Mouse (Mus musculus): ENCODE data around the gene Olfr287. TPM values are rescaled to one million over a fixed set of nuclear protein-coding genes. Genes with fewer than 3 reads are reported as not detected.
A peak's percentile ranks its signal among the peaks of the same experiment; 100 is the strongest.

Gene Olfr287
- polyA plus RNA-seq, 1 experiment from 2014 or later: not detected

DNA sequence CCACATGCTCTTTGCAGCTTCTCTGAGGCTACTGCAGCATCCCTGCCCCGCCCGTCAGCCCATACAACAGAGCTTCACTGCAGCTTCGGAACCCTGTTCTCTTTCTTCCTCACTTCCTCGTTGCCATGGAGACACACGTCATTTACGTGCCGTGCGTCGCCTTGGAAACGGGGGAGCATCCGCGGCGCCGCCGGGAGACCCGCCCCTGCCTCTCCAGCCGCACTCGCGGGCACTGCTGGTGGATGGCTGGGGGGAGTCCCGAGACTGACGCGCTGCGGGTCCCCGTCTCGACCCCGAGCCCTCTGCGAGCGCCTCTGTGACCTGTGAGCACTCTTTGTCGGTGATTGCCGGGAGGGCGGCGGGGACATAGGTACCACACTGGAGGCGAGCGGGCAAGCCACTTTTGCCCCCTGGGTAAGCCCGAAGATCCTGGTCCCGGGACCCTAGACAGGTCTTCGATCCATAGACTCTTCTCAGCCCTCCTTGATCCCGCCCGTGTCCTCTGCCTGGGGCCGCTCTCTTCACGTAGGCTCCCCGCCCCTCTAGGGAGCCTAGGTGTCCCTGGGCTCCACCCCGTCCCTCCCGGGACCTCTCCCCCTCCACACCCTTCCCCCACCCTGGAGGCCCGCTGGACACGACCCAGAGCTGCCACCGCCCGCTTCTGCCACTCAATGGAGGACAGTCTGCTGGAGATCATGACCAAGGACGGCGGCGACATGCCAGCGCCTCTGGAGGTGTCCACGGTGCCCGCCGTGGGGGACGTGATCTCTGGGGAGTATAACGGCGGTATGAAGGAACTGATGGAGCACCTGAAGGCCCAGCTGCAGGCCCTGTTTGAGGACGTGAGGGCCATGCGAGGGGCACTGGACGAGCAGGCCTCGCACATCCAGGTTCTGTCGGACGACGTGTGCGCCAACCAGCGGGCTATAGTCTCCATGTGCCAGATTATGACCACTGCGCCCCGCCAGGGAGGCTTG is 52.9 kb downstream of the Olfr287 start:
- H3K4me2 ChIP-seq (replicated peaks): peak overlapping the region; percentile 88
- no peaks in the 10 kb centered on the region for H3K9me3 ChIP-seq
- peak overlapping the region; percentile 47 for H3K9ac ChIP-seq
- no peak overlapping the region for H3K27ac ChIP-seq
- peaks cover 12% of the 10 kb centered on the region; the same call in 1 of the 2 replicates for H3K4me1 ChIP-seq
- peaks cover 70% of the 10 kb centered on the region for H3K27me3 ChIP-seq
- H3K4me3 ChIP-seq: peak overlapping the region; percentile 49
- 2% methylated on average over 69 of the region's 69 CpGs for WGBS
- ATAC-seq (ENCODE audit: insufficient number of reproducible peaks, insufficient read depth, low FRiP score, low TSS enrichment): peak; percentile 73
- H3K36me3 ChIP-seq: no peaks in the 10 kb centered on the region

DNA sequence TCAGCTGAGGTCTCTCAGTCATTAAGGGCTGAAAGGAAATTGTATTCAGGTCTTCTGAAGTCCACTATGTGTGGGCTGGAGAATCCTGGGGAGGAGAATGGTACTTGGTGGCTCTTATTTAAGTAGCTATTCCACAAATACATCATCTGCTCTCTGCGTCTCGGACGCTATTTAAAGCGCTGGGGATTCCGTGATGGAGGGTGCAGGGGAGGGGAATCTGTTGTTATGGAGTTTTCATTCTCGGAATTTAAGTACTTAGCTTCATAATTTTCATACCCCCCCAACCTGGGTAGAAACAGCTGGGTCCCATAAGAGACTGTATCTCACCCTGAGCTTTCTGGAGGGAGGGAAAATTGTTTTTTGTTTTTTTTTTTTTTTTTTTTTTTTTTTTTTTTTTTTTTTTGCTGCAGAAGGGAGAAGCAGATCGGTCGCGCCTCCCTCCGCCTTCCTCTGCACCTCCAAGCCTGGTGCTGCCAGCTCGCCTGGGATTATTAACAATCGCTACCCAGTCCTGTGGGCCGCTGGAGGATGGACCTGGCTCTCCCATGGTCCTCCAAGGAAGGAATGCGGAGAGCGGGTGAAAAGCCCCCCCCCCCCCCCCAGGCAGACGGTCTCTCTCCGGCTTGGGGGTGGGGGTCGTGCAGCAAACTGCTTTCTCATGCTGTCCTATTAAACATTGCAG is 53.8 kb downstream of the Olfr287 start, which contains the start of gene Ccdc184:
Gene Ccdc184, plus strand, starts transcription at position 196 of the 682 bp plus-strand sequence.
- H3K4me2 ChIP-seq (replicated peaks): peak within 1 kb of the TSS; percentile 88
- H3K9me3 ChIP-seq: no peaks in the 10 kb centered on the region
- H3K36me3 ChIP-seq: no peaks in the 10 kb centered on the region
- ATAC-seq (ENCODE audit: insufficient number of reproducible peaks, insufficient read depth, low FRiP score, low TSS enrichment): 0 out of 2 replicates have a peak, but pooled peaks have one; percentile 11
- H3K27me3 ChIP-seq: peaks cover 63% of the 10 kb centered on the region
- WGBS: under 1% methylated on average over 18 of the region's 18 CpGs
- H3K27ac ChIP-seq: no peak within 1 kb of the TSS
- H3K4me3 ChIP-seq: peak within 1 kb of the TSS; percentile 49
- H3K4me1 ChIP-seq: peaks cover 12% of the 10 kb centered on the region; the same call in 1 of the 2 replicates
- H3K9ac ChIP-seq: peak within 1 kb of the TSS; percentile 47

DNA sequence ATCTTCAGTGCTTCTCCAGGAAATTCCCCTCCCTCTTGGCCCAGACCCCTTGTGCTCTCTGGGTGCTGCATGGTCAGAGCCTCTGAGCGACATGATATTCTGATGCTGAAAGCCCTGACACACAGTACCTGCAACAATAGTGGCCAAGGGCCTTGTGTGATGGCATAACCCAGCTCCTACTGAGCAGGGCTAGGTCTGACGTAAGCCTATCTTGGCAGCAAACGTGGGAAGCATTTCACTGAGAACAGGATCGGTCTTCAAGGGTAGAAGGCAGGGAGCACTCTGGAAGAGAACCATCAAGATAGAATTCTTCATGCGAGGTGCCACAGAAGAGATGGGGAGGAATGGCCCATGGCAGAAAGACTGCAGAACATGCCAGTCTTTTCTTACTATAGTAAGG is 55.3 kb downstream of the Olfr287 start, which contains the start of gene Asb8:
Gene Asb8, minus strand, starts transcription at position 101 of the 400 bp plus-strand sequence.
- H3K4me1 ChIP-seq: peaks cover 12% of the 10 kb centered on the region; the same call in 1 of the 2 replicates
- no peak within 1 kb of the TSS for H3K4me3 ChIP-seq
- no peak within 1 kb of the TSS for H3K4me2 ChIP-seq (replicated peaks)
- no peaks in the 10 kb centered on the region for H3K36me3 ChIP-seq
- H3K9ac ChIP-seq: no peak within 1 kb of the TSS
- 76% methylated on average over 5 of the region's 5 CpGs for WGBS
- peaks cover 48% of the 10 kb centered on the region for H3K27me3 ChIP-seq
- no peaks in the 10 kb centered on the region for H3K9me3 ChIP-seq
- no peak for ATAC-seq (ENCODE audit: insufficient number of reproducible peaks, insufficient read depth, low FRiP score, low TSS enrichment)
- no peak within 1 kb of the TSS for H3K27ac ChIP-seq

DNA sequence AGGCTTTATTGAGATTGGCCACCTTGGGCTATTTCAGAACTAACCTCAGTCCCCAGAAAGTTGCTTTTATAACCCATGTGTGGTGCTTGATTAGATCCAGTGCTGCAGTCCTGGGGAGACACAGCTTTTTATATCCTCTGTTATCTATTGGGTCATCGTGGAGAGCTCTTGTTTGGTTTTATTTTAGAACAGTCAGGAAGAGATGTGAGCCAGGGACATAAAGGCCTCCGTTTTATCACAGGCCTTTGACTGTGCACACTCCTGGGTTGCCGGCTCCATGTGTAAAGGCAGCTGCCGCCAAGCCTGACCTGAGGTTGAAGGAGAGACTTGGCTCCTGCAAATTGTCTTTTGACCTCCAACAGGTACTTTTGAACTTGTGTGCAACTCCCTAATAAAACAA is 58.3 kb downstream of the Olfr287 start:
- WGBS: 79% methylated on average over 4 of the region's 4 CpGs
- Histone ChIP-seq H3K9ac (no peak overlapping the region), H3K9me3 (no peaks in the 10 kb centered on the region)

DNA sequence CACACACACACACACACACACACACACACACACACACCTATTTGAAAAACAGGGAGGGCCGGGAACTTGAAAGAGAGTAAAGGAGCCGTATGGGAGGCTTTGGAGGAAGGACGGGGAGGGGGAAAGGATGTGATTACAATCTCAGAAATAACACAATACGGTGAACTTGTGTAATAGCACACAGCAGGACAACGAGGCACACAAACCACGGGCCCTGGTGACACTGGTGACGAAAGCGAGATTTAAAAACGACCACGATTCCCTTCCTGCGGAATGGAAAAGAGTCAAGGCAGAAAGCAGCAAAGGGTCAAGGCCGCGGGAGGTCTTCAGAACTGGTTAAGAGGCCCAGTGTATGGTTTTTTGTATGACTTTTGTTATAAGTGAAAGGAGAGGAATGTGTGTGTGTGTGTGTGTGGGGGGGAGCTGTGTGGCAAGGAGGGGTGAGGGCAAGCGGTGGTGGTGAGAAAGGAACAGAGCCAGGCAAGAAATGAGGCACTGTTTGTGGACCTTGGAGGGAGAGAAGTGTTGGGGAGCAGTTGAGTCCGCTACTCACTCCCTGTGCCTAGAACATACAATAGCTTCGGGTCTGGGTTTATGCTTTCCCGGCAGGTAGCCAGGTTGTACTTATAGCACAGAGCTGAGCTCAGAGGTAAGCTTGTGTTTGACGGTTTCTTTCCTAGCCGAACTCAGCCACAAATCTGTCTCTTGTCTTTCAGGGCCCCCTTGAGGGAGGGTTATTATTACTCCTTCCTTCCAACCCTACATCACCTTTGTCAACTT is 59.6 kb downstream of the Olfr287 start:
- ATAC-seq (ENCODE audit: insufficient number of reproducible peaks, insufficient read depth, low FRiP score, low TSS enrichment): no peak
- H3K4me3 ChIP-seq: no peak overlapping the region

More for the DNA sequence above, 58.3 kb downstream of the Olfr287 start:
- H3K27me3 ChIP-seq: peaks cover 19% of the 10 kb centered on the region
- no peak overlapping the region for H3K4me2 ChIP-seq (replicated peaks)
- H3K4me1 ChIP-seq: peaks cover 5% of the 10 kb centered on the region; the same call in 1 of the 2 replicates
- no peak overlapping the region for H3K4me3 ChIP-seq
- no peak for ATAC-seq (ENCODE audit: insufficient number of reproducible peaks, insufficient read depth, low FRiP score, low TSS enrichment)
- H3K27ac ChIP-seq: no peak overlapping the region
- no peaks in the 10 kb centered on the region for H3K36me3 ChIP-seq

DNA sequence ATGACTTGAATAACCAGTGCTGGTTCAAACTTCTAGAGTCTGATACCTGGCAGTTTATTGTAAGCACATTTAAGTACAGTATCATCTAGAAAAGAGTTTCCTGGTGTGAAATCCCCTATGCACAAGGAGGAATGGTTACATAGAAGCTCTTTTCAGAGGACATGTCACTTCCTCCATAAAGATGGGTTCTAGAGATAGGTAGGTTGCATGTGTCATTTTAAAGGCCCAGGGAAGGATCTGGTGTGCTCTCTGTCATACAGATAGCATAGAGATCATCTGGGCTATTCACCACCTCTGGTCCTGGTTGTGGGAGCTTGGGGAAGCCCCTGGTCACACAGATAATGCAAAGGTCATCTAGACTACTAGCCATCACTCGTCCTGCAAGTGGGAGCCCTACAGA is 63.6 kb downstream of the Olfr287 start:
- no peaks in the 10 kb centered on the region for H3K27me3 ChIP-seq
- H3K4me3 ChIP-seq: no peak overlapping the region
- no peaks in the 10 kb centered on the region for H3K9me3 ChIP-seq
- no peaks in the 10 kb centered on the region for H3K4me1 ChIP-seq
- no peak for ATAC-seq (ENCODE audit: insufficient number of reproducible peaks, insufficient read depth, low FRiP score, low TSS enrichment)
- H3K27ac ChIP-seq: no peak overlapping the region
- no peak overlapping the region for H3K4me2 ChIP-seq (replicated peaks)
- H3K36me3 ChIP-seq: no peaks in the 10 kb centered on the region
- 69% methylated on average over 1 of the region's 1 CpGs for WGBS
- H3K9ac ChIP-seq: no peak overlapping the region

More for the DNA sequence above, 59.6 kb downstream of the Olfr287 start:
- Histone ChIP-seq H3K27me3 (peaks cover 9% of the 10 kb centered on the region), H3K4me2 (replicated peaks) (no peak overlapping the region), H3K36me3 (no peaks in the 10 kb centered on the region), H3K27ac (no peak overlapping the region), H3K9me3 (no peaks in the 10 kb centered on the region), H3K9ac (no peak overlapping the region), H3K4me1 (no peaks in the 10 kb centered on the region)
- 63% methylated on average over 19 of the region's 19 CpGs for WGBS

Other genes starting within 250 kb of the Olfr287 start
- gene Col2a1, start 216.4 kb downstream of the Olfr287 start, polyA plus RNA-seq (2016; fragmentation: Nextera tagmentation; extraction: Ambion mirVana): 377 and 433 TPM in 2 replicates
- 49.6 and 50.5 TPM in 2 replicates for gene Pfkm, start 128.5 kb downstream of the Olfr287 start, polyA plus RNA-seq (2016; fragmentation: Nextera tagmentation; extraction: Ambion mirVana)
- 41.8 and 45.6 TPM in 2 replicates for gene Senp1, start 127.3 kb downstream of the Olfr287 start, polyA plus RNA-seq (2016; fragmentation: Nextera tagmentation; extraction: Ambion mirVana)
- 46.4 and 47.2 TPM in 2 replicates for gene Asb8, start 55.4 kb downstream of the Olfr287 start, polyA plus RNA-seq (2016; fragmentation: Nextera tagmentation; extraction: Ambion mirVana)
- gene Ccdc184, start 53.9 kb downstream of the Olfr287 start, polyA plus RNA-seq (2016; fragmentation: Nextera tagmentation; extraction: Ambion mirVana): 2.0 and 2.4 TPM in 2 replicates
- gene Olfr288, start 25.5 kb downstream of the Olfr287 start, polyA plus RNA-seq (2016; fragmentation: Nextera tagmentation; extraction: Ambion mirVana): not detected in 2 replicates
- not detected in 2 replicates for gene Gm44579, start 79 bp downstream of the Olfr287 start, polyA plus RNA-seq (2016; fragmentation: Nextera tagmentation; extraction: Ambion mirVana)
- not detected in 2 replicates for gene Olfr286, start 13.4 kb upstream of the Olfr287 start, polyA plus RNA-seq (2016; fragmentation: Nextera tagmentation; extraction: Ambion mirVana)
- not detected in 2 replicates for gene H1fnt, start 36.2 kb upstream of the Olfr287 start, polyA plus RNA-seq (2016; fragmentation: Nextera tagmentation; extraction: Ambion mirVana)
- gene Zfp641, start 75.1 kb upstream of the Olfr287 start, polyA plus RNA-seq (2016; fragmentation: Nextera tagmentation; extraction: Ambion mirVana): 1.0 and 1.2 TPM in 2 replicates
- not detected in 2 replicates for gene Olfr285, start 96.3 kb upstream of the Olfr287 start, polyA plus RNA-seq (2016; fragmentation: Nextera tagmentation; extraction: Ambion mirVana)
- not detected in 2 replicates for gene Olfr284, start 119.9 kb upstream of the Olfr287 start, polyA plus RNA-seq (2016; fragmentation: Nextera tagmentation; extraction: Ambion mirVana)
- 0.10 TPM in 1 of 2 replicates, not detected in the other for gene Olfr283, start 159.9 kb upstream of the Olfr287 start, polyA plus RNA-seq (2016; fragmentation: Nextera tagmentation; extraction: Ambion mirVana)
- not detected in 2 replicates for gene Olfr282, start 210.2 kb upstream of the Olfr287 start, polyA plus RNA-seq (2016; fragmentation: Nextera tagmentation; extraction: Ambion mirVana)
- 0.05 TPM in 1 of 2 replicates, not detected in the other for gene Olfr281, start 231.5 kb upstream of the Olfr287 start, polyA plus RNA-seq (2016; fragmentation: Nextera tagmentation; extraction: Ambion mirVana)
- not detected in 2 replicates for gene OR5BS1P, start 248.8 kb upstream of the Olfr287 start, polyA plus RNA-seq (2016; fragmentation: Nextera tagmentation; extraction: Ambion mirVana)